In the genomic region with DNA sequence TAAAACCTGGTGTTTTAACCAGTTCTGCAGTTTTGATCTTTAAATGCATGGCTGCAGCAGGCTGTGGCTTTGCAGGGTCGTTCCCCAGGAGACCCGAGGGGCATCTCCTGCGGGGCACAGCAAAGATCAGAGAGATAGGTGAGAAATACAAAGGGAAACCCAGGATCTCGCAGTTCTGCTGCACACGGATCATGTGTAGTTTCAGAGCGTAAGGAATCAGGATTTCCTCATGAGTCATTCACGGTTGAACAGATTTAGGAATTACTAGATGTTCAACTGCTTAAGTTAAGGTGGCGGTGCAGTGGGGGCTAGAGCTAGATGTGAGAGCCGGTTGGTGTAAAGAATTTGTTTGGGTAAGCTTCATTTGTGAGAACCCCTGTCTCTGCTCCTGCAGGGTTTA, we compare ENCODE assay signal across 8 mouse cellular contexts. TPM values are rescaled to one million over a fixed set of nuclear protein-coding genes. Genes with fewer than 3 reads are reported as not detected.
A peak's percentile ranks its signal among the peaks of the same experiment; 100 is the strongest.
DNase-seq lines count a peak whose midpoint lies in the region; ATAC-seq and TF ChIP-seq lines count a peak whose summit lies in the region.

No protein-coding gene starts in this region.

- intact Hi-C loops in heart, postnatal 10 days (cut with DNase I): loop anchor here (5.0 to 10.0 kb wide), 3 partner anchors 92 to 378 kb away; no protein-coding TSS in a partner anchor

- H3K4me2 ChIP-seq in heart, embryonic 16.5 days (ENCODE audit: low read depth, low read length): peak overlapping the region; percentile 69
- H3K4me2 ChIP-seq in limb, embryonic 14.5 days (replicated peaks; ENCODE audit: low read depth, low read length, severe bottlenecking): peak overlapping the region; percentile 86

- no peak for ATAC-seq in heart, embryonic 16.5 days (replicated peaks; ENCODE audit: extremely low read depth, insufficient read depth, low FRiP score)
- no peak for ATAC-seq in limb, embryonic 14.5 days (ENCODE audit: low FRiP score, low read depth)

- H3K9me3 ChIP-seq in heart, embryonic 16.5 days (replicated peaks; ENCODE audit: control insufficient read depth, low read length): no peaks in the 10 kb centered on the region
- H3K9me3 ChIP-seq in limb, embryonic 14.5 days (ENCODE audit: control insufficient read depth, low read length): no peaks in the 10 kb centered on the region

- H3K4me1 ChIP-seq in heart, embryonic 16.5 days (ENCODE audit: control insufficient read depth, insufficient read depth, low read length): peaks cover 8% of the 10 kb centered on the region
- peaks cover 9% of the 10 kb centered on the region; the same call in 1 of the 2 replicates for H3K4me1 ChIP-seq in limb, embryonic 14.5 days (ENCODE audit: control insufficient read depth, insufficient read depth, low read length)

- DNase-seq in heart, adult 11 months: peak; percentile 89
- DNase-seq in heart, postnatal 10 days: no peak
- DNase-seq in 416B (ENCODE audit: low read depth): peak; percentile 71
- DNase-seq in embryo, embryonic 10.5 days (ENCODE audit: low spot score): peak; percentile 59
- no peak for DNase-seq in limb, embryonic 14.5 days (ENCODE audit: low spot score)
- peak; percentile 49 for DNase-seq in retina, postnatal 1 day
- no peak for DNase-seq in gastrocnemius, adult 8-10 months (ENCODE audit: low spot score in 2 of 2)

- H3K4me3 ChIP-seq in heart, embryonic 16.5 days (ENCODE audit: low read length): peak overlapping the region; percentile 66
- peak overlapping the region; percentile 53 for H3K4me3 ChIP-seq in limb, embryonic 14.5 days (replicated peaks; ENCODE audit: low read length)

- peak overlapping the region; percentile 50 for H3K27ac ChIP-seq in heart, embryonic 16.5 days (ENCODE audit: low read length)
- peak overlapping the region; percentile 39; the same call in 1 of the 2 replicates for H3K27ac ChIP-seq in limb, embryonic 14.5 days (replicated peaks; ENCODE audit: low read depth, low read length)

- H3K27me3 ChIP-seq in heart, embryonic 16.5 days (ENCODE audit: control insufficient read depth, insufficient read depth, low read length): no peaks in the 10 kb centered on the region
- no peaks in the 10 kb centered on the region for H3K27me3 ChIP-seq in limb, embryonic 14.5 days (ENCODE audit: control insufficient read depth, insufficient read depth, low read length)

- no peak for TF ChIP-seq POLR2A in limb, embryonic 14.5 days (IDR thresholded peaks at IDR 0.05; ENCODE audit: borderline replicate concordance, extremely low read depth, insufficient read depth, insufficient read length)

- WGBS in heart, embryonic 16.5 days: 5% methylated on average over 9 of the region's 9 CpGs
- WGBS in limb, embryonic 14.5 days: 2% methylated on average over 9 of the region's 9 CpGs

- H3K9ac ChIP-seq in heart, embryonic 16.5 days (ENCODE audit: low read length): peak overlapping the region; percentile 60
- peak overlapping the region; percentile 57 for H3K9ac ChIP-seq in limb, embryonic 14.5 days (ENCODE audit: low read depth, low read length, severe bottlenecking)

- no peaks in the 10 kb centered on the region; the same call in 1 of the 2 replicates for H3K36me3 ChIP-seq in heart, embryonic 16.5 days (ENCODE audit: control insufficient read depth, insufficient read depth)
- no peaks in the 10 kb centered on the region for H3K36me3 ChIP-seq in limb, embryonic 14.5 days (ENCODE audit: control insufficient read depth, insufficient read depth, low read length)

RNA-seq across cellular contexts. Expression of a gene that starts 0.8 kb away (rescaled TPM):
- total RNA-seq in heart, postnatal 10 days (2021): 10 to 100 TPM; 69.1 to 70.8 TPM
- polyA plus RNA-seq in heart, embryonic 16.5 days (2015; fragmentation: Nextera tagmentation; extraction: Ambion mirVana): 30.6 and 37.5 TPM in 2 replicates
- 16.5 and 24.3 TPM in 2 replicates for polyA plus RNA-seq in limb, embryonic 14.5 days (2012; rRNA removed)
- polyA plus RNA-seq in limb, embryonic 14.5 days (2014; fragmentation: Nextera tagmentation; extraction: Ambion mirVana): 48.2 and 51.0 TPM in 2 replicates
- total RNA-seq in gastrocnemius, adult 8-10 months (2022): 1 to 10 TPM; 3.4 to 5.5 (median 4.1) TPM

Comparison
In these comparisons a context has a peak if more than half of its experiments do, and no peak if none do; other contexts are left out.
1. DNase-seq: peak in heart, adult 11 months (single experiment), 416B (single experiment), embryo, embryonic 10.5 days (single experiment) and retina, postnatal 1 day (single experiment); none in heart, postnatal 10 days (0 of 2), limb, embryonic 14.5 days (single experiment) and gastrocnemius, adult 8-10 months (0 of 2).
2. RNA of a gene that starts 0.8 kb away (total RNA-seq): 69.1 to 70.8 TPM in heart, postnatal 10 days; 3.4 to 5.5 TPM in gastrocnemius, adult 8-10 months; every median in the first group is over 10 times any median in the second.